Mouse (Mus musculus) cortical plate, adult 2 months (tissue): ENCODE measurements at regions not wholly inside any gene's neighbourhood (a gene's known extent, or its start where the extent isn't known, plus 50 kb on each side); places are given as distances from the start of the nearest gene placed in this dataset.

ENCODE experiments used
- H3K27ac ChIP-seq: fragments of 200-500 bp; 2 replicates; pipeline ENCODE4 v1.5.1; 2012; ENCODE audit warnings: low read length, control low read depth, inconsistent platforms; ENCODE audit not compliant: insufficient read depth
- H3K4me1 ChIP-seq: fragments of 200-500 bp; 2 replicates; pipeline ENCODE4 v1.6.1; 2011; ENCODE audit warnings: low read length; ENCODE audit not compliant: control insufficient read depth, insufficient read depth
- H3K4me3 ChIP-seq: fragments of 200-500 bp; 2 replicates; pipeline ENCODE4 v1.5.1; 2011; ENCODE audit warnings: mild to moderate bottlenecking, low read length, control low read depth; ENCODE audit not compliant: insufficient read depth
- CTCF ChIP-seq: fragments of 200-500 bp; IDR thresholded peaks from 2 replicates; pipeline ENCODE4 v1.5.1; 2011; ENCODE audit warnings: mild to moderate bottlenecking, control low read depth, low read length; ENCODE audit not compliant: insufficient read depth; ENCODE audit errors: extremely low read depth
- POLR2A ChIP-seq: fragments of 200-500 bp; IDR thresholded peaks from 2 replicates; pipeline ENCODE4 v1.6.1; 2011; ENCODE audit warnings: mild to moderate bottlenecking, low read length, control low read depth; ENCODE audit not compliant: insufficient read depth; ENCODE audit errors: extremely low read depth

GRCm38 (mm10) chr19:14655302-14656021 is 57.6 kb upstream of the Tle4 start:
- no peak overlapping the region for H3K4me3 ChIP-seq
- no peaks in the 10 kb centered on the region for H3K4me1 ChIP-seq
- TF ChIP-seq CTCF (no peak), POLR2A (no peak)
- H3K27ac ChIP-seq: no peak overlapping the region
